Mouse (Mus musculus): ENCODE measurements around the gene Zfp454. TPM values are rescaled to one million over a fixed set of nuclear protein-coding genes. Genes with fewer than 3 reads are reported as not detected.
A peak's percentile ranks its signal among the peaks of the same experiment; 100 is the strongest.

Gene Zfp454
- total RNA-seq, 2 experiments from 2014 or later = not detected

- ATAC-seq (replicated peaks; ENCODE audit: poor library complexity) = no peak
These were observed 41.5 kb downstream of the Zfp454 start for GRCm38 (mm10) chr11:50845951-50846350.

DNA sequence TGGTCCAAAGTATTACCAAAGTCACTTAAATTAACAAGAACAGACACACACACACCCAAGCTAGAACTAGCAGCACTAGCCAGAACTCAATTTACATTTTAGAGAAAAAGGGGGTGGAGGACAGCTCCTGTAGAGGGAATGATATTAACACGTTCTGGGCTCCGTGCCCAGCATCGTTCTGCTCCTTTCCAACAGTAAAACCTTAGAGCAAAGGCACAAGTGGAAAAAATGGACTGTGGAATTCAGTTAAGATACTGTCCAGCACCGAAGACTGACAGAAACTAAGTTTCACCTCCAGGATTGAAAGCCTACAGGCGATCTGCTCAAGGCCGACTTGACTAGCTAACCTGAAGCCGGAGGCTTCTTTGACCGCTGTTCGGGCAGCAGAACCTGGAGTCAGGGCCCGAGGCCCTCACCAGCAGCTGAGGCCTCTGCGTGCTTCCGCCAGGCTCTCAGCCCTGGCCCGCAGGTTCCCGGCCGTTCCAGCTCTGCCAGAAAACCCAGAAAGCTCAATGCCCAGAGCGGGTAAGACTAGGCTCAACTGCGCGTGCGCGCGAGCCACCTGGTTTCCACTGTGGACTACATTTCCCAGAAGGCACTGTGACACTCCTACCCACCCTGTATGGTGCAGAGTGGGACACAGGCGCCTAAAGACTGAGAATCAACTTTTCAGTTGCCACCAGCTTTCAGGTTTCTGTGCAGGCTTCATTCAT, 46.3 kb downstream of the Zfp454 start, which contains the start of gene Zfp879:
TSS of gene Zfp879 (minus strand) at position 530 of the 713 bp plus-strand sequence.
- peak; percentile 95 for ATAC-seq (replicated peaks; ENCODE audit: poor library complexity)

- peak; percentile 54 for ATAC-seq (replicated peaks; ENCODE audit: poor library complexity)
These were observed 51.7 kb downstream of the Zfp454 start for GRCm38 (mm10) chr11:50835727-50836126.

- peak; percentile 100 for ATAC-seq (replicated peaks; ENCODE audit: poor library complexity)
These were observed 60.2 kb downstream of the Zfp454 start, which contains the start of gene Zfp354c for GRCm38 (mm10) chr11:50827010-50827953. TSS of gene Zfp354c (minus strand) at chr11:50827724.

DNA sequence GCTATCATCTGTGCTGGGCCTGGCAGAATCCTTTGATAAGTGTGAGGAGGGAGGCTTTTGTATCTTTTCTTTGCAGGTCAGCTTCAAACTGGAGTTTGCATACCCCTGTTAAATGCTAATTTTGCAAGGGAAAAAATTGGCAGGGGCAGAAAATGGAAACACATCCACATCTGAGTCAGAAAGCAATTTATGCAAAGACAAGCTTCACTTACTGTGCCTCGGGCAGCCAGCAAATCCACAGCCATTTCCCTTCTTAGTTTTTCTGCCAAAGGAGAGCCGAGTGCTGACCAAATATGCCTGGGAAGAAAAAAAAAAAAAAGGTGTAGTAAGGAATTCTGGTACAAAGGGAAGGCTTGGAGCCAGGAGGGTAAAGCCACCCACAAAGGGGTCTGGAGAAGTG, 61.2 kb downstream of the Zfp454 start:
- no peak for ATAC-seq (replicated peaks; ENCODE audit: poor library complexity)

Other genes starting within 250 kb of the Zfp454 start
- gene Zfp354c, start 59.9 kb downstream of the Zfp454 start, total RNA-seq (2015) = 0.66 and 1.0 TPM in 2 replicates
- gene Zfp354c, start 59.9 kb downstream of the Zfp454 start, total RNA-seq (2017) = 0.50 and 1.1 TPM in 2 replicates
- gene Zfp879, start 46.1 kb downstream of the Zfp454 start, total RNA-seq (2015) = 0.10 TPM in 1 of 2 replicates, not detected in the other
- gene Zfp879, start 46.1 kb downstream of the Zfp454 start, total RNA-seq (2017) = 0.17 TPM in 1 of 2 replicates, not detected in the other
- not detected in 2 replicates for gene Grm6, start 37.0 kb downstream of the Zfp454 start, total RNA-seq (2015)
- not detected in 2 replicates for gene Grm6, start 37.0 kb downstream of the Zfp454 start, total RNA-seq (2017)
- 1.8 and 3.8 TPM in 2 replicates for gene Zfp2, start 28.5 kb upstream of the Zfp454 start, total RNA-seq (2015)
- 0.68 and 0.96 TPM in 2 replicates for gene Zfp2, start 28.5 kb upstream of the Zfp454 start, total RNA-seq (2017)
- gene Zfp354b, start 44.0 kb upstream of the Zfp454 start, total RNA-seq (2015) = 0.10 TPM in 1 of 2 replicates, not detected in the other
- 0.27 TPM in 1 of 2 replicates, not detected in the other for gene Zfp354b, start 44.0 kb upstream of the Zfp454 start, total RNA-seq (2017)
- gene 4933414I15Rik, start 56.1 kb upstream of the Zfp454 start, total RNA-seq (2015) = not detected in 2 replicates
- gene 4933414I15Rik, start 56.1 kb upstream of the Zfp454 start, total RNA-seq (2017) = not detected in 2 replicates
- not detected in 2 replicates for gene Prop1, start 66.1 kb upstream of the Zfp454 start, total RNA-seq (2015)
- not detected in 2 replicates for gene Prop1, start 66.1 kb upstream of the Zfp454 start, total RNA-seq (2017)
- gene Olfr1378, start 78.9 kb upstream of the Zfp454 start, total RNA-seq (2015) = not detected in 2 replicates
- not detected in 2 replicates for gene Olfr1378, start 78.9 kb upstream of the Zfp454 start, total RNA-seq (2017)
- gene Olfr1377, start 94.3 kb upstream of the Zfp454 start, total RNA-seq (2015) = not detected in 2 replicates
- not detected in 2 replicates for gene Olfr1377, start 94.3 kb upstream of the Zfp454 start, total RNA-seq (2017)
- not detected in 2 replicates for gene Olfr51, start 115.9 kb upstream of the Zfp454 start, total RNA-seq (2015)
- gene Olfr51, start 115.9 kb upstream of the Zfp454 start, total RNA-seq (2017) = not detected in 2 replicates
- gene Olfr54, start 126.6 kb upstream of the Zfp454 start, total RNA-seq (2015) = not detected in 2 replicates
- not detected in 2 replicates for gene Olfr54, start 126.6 kb upstream of the Zfp454 start, total RNA-seq (2017)
- not detected in 2 replicates for gene Olfr1375, start 160.5 kb upstream of the Zfp454 start, total RNA-seq (2015)
- gene Olfr1375, start 160.5 kb upstream of the Zfp454 start, total RNA-seq (2017) = not detected in 2 replicates
- gene Zfp354a, start 171.6 kb upstream of the Zfp454 start, total RNA-seq (2015) = not detected in 2 replicates
- gene Zfp354a, start 171.6 kb upstream of the Zfp454 start, total RNA-seq (2017) = not detected in 2 replicates